Comparison of ENCODE assay signal across 13 mouse cellular contexts in genomic region chr1:135685316-135685715, GRCm38 (mm10). TPM values are rescaled to one million over a fixed set of nuclear protein-coding genes. Genes with fewer than 3 reads are reported as not detected.
DNase-seq lines count a peak whose midpoint lies in the region; ATAC-seq lines count a peak whose summit lies in the region.
"Had no signal": no experiment of that assay in that cellular context is flagged by ENCODE, and none has a peak within 500 bp of the region (broad histone marks: within the 10 kb centered on the region; RNA-seq: fewer than 3 reads in every experiment).

No protein-coding gene starts in this region.

- H3K36me3 ChIP-seq in kidney, embryonic 15.5 days: no peaks in the 10 kb centered on the region
- no peaks in the 10 kb centered on the region for H3K36me3 ChIP-seq in hindbrain, embryonic 14.5 days (replicated peaks; ENCODE audit: control insufficient read depth, insufficient read depth)
- H3K36me3 ChIP-seq: neural tube, embryonic 12.5 days had no signal

- 0 out of 2 replicates have a peak overlapping the region, but pooled peaks have one; percentile 1 for H3K27ac ChIP-seq in kidney, embryonic 15.5 days
- H3K27ac ChIP-seq in hindbrain, embryonic 14.5 days: no peak overlapping the region
- H3K27ac ChIP-seq: neural tube, embryonic 12.5 days had no signal

- H3K9me3 ChIP-seq in kidney, embryonic 15.5 days (replicated peaks): no peaks in the 10 kb centered on the region
- no peaks in the 10 kb centered on the region for H3K9me3 ChIP-seq in hindbrain, embryonic 14.5 days (ENCODE audit: control insufficient read depth, low read length)
- H3K9me3 ChIP-seq: neural tube, embryonic 12.5 days had no signal

- no peak overlapping the region for H3K9ac ChIP-seq in kidney, embryonic 15.5 days
- H3K9ac ChIP-seq in hindbrain, embryonic 14.5 days: no peak overlapping the region
- H3K9ac ChIP-seq: neural tube, embryonic 12.5 days had no signal

- peaks cover 44% of the 10 kb centered on the region for H3K4me1 ChIP-seq in kidney, embryonic 15.5 days
- peaks cover 28% of the 10 kb centered on the region for H3K4me1 ChIP-seq in hindbrain, embryonic 14.5 days (replicated peaks; ENCODE audit: control insufficient read depth, insufficient read depth, low read length)

- ATAC-seq in kidney, embryonic 15.5 days (replicated peaks; ENCODE audit: low FRiP score): no peak
- ATAC-seq in hindbrain, embryonic 14.5 days (ENCODE audit: low FRiP score): no peak

- H3K4me3 ChIP-seq in kidney, embryonic 15.5 days (replicated peaks): 0 out of 2 replicates have a peak overlapping the region, but pooled peaks have one; percentile 5
- H3K4me3 ChIP-seq in hindbrain, embryonic 14.5 days (replicated peaks; ENCODE audit: low read length): no peak overlapping the region
- H3K4me3 ChIP-seq: erythroblast, embryonic 14.5 days; neural tube, embryonic 12.5 days had no signal

- no peak for DNase-seq in kidney, postnatal 10 days
- DNase-seq in 3T3-L1 (ENCODE audit: low read depth, low spot score): peak; percentile 56
- DNase-seq in adipocyte (ENCODE audit: low spot score): peak; percentile 74
- DNase-seq in hindbrain, embryonic 14.5 days (ENCODE audit: low spot score): no peak
- no peak for DNase-seq in right cerebral cortex, postnatal 10 days (ENCODE audit: low spot score in 2 of 2)
- no peak for DNase-seq in adrenal gland, adult 18-20 months (ENCODE audit: low spot score in 2 of 2)
- no peak for DNase-seq in spleen, postnatal 36 days (ENCODE audit: low spot score in 2 of 2)
- DNase-seq: adrenal gland, adult 8-10 months; cerebellum, adult 11 months; kidney, postnatal 14 days had no signal

- WGBS in kidney, embryonic 15.5 days: 60% methylated on average over 6 of the region's 6 CpGs
- 52% methylated on average over 6 of the region's 6 CpGs for WGBS in hindbrain, embryonic 14.5 days

- peak overlapping the region; percentile 95 for H3K4me2 ChIP-seq in kidney, embryonic 15.5 days
- peak overlapping the region; percentile 99 for H3K4me2 ChIP-seq in hindbrain, embryonic 14.5 days (replicated peaks)

- 0 out of 2 replicates have a peak, but pooled peaks cover 10% of the 10 kb centered on the region for H3K27me3 ChIP-seq in kidney, embryonic 15.5 days
- peaks cover 8% of the 10 kb centered on the region; the same call in 1 of the 2 replicates for H3K27me3 ChIP-seq in hindbrain, embryonic 14.5 days (ENCODE audit: control insufficient read depth, insufficient read depth, low read length)

RNA-seq across cellular contexts. Expression of gene Csrp1, which starts 34.5 kb away (rescaled TPM):
- 119 and 137 TPM in 2 replicates for polyA plus RNA-seq in kidney, embryonic 15.5 days (2015; fragmentation: Nextera tagmentation; extraction: Ambion mirVana)
- polyA plus RNA-seq in hindbrain, embryonic 14.5 days (2014; fragmentation: Nextera tagmentation; extraction: Ambion mirVana): 21.7 and 22.1 TPM in 2 replicates
- 100 to 1,000 TPM in 1 of 2 experiments, 10 to 100 TPM in 1; 63.7 to 118 TPM for total RNA-seq in adrenal gland, adult 18-20 months (2021)

Comparison
In these comparisons a context has a peak if more than half of its experiments do, and no peak if none do; other contexts are left out.
1. DNase-seq: peak in 3T3-L1 (single experiment) and adipocyte (single experiment); none in kidney, postnatal 10 days (single experiment), hindbrain, embryonic 14.5 days (single experiment), right cerebral cortex, postnatal 10 days (0 of 2), adrenal gland, adult 18-20 months (0 of 2) and spleen, postnatal 36 days (0 of 2).